Mouse (Mus musculus): ENCODE measurements around the gene Cilp2. TPM values are rescaled to one million over a fixed set of nuclear protein-coding genes. Genes with fewer than 3 reads are reported as not detected.

Gene Cilp2
- polyA plus RNA-seq, 1 experiment = 1.1 TPM

DNA sequence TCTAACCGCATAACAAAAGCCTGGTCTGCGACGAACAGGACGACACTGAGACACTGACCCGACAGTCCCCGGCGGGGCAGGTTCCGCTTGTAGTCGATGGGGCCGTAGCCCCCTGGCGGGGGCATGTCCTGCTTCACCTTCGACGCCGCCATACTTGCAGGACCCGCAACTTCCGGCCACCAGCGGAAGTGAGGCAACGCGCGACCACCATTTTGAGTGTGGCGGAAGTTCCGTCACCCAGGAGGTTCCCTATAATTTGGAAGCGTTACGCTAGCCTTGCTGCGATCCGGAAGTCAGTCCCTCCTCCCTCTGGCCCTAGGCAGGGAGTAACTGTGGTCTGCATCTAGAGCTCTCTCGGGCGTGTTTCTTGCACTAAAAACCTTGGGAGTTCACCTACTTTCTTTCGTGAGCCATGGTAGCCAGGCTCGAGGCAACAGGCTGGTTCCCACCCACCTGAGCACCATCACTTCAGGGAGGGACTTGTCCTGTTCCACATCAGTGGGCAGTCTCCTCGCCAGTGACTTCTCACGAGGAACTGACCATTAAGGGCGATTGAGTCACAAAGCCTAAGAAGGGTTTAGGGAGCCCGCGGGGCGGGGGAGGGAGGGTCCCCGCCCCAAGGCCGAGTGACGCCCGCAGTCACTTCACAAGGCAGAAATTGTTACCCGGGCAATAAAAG lies 14.1 kb upstream of the Cilp2 start:
- peak; percentile 56 for DNase-seq (ENCODE audit: low read depth)

DNA sequence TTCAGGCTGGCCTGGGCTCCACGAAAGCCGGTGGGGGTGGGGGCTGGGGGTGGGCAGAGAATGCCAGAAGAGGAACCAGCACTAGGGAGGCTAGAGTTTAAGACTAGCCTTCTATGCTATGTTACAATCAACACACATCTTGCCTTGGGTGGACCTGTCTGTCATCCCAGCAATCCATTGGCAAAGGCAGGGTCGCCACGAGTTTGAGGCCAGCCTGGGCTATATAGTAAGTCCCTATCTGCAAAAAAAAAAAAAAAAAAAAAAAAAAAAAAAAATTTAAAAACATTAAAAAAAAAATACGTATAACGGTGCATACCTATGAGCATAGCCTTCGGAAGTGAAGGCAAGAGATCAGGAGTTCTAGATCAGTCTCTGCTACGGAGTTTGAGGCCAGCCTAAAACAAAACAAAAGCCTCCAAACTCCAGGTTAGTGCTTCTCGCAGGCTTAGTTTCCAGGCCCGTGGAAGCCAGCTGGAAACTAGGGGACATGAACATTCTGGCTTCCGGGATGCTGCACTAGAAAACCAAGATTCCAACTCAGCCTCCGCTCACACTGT lies 13.5 kb upstream of the Cilp2 start:
- DNase-seq (ENCODE audit: low read depth) = no peak

DNA sequence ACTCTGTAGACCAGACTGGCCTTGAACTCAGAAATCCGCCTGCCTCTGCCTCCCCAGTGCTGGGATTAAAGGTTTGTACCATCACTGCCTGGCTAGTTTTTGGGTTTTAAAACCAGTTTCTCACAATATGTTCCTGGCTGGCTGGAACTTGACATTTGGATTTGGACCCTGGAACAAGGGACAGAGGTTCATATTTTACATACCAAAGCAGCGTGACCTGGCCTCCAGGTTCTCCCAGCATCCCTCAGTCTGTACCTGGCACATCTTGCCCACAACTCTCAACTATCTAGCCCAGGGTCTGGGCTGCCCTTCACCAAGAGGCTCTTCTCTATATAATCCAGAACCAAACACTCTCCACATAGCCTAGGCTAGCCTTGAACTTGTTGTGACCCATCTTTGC lies 12.4 kb upstream of the Cilp2 start:
- DNase-seq (ENCODE audit: low read depth) = no peak

DNA sequence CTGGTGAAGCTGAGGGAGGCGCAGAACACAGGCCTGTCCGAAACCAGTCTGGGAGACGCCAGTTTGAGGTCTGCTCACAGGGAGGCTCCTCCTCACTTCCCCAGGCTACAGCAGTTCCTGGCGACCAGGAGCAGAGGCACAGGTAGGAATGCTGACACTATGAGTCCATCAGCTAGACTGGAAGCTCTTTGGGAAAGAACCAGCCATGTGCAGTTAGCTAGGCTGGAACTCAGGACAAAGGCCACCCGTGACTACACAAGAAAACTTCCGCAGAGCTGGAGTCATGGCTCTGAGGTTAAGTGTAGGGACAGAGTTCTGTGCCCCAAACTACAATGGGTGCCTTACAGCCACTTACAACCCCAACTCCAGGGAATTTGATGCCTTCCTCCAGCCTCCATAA lies 10.4 kb upstream of the Cilp2 start:
- no peak for DNase-seq (ENCODE audit: low read depth)

DNA sequence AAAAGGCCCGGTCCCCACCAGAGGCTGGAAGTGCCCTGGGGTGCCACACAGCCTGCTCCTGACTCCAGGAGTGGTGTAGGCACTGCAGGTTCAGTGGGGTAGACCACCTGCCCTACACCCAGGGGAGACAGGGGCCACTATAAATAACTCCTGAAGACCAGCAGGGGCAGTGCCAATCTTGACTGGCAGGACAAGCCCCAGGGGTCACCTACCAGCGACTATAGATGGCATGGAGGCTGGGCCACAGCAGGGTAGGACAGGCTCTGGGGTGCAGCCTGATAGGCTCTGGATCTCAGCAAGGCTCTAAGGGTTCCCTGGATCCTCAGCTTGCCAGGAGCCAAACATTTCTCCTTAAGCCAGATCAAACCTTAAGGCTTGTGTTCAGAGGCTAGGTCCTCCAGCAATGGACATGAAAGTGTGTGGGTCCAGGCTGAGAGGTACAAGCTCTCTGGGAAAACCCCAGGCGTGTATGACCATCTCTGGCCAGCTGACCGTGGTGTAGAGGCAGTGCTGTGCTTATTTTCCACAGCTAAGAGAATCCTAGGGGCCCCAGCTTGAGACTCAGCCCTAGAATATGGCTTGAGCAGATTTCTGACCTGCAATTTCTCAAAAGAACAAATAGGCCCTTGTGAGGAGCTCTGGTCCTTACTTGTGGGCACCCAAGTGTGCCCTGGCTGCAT lies 8.4 kb upstream of the Cilp2 start:
- no peak for DNase-seq (ENCODE audit: low read depth)

DNA sequence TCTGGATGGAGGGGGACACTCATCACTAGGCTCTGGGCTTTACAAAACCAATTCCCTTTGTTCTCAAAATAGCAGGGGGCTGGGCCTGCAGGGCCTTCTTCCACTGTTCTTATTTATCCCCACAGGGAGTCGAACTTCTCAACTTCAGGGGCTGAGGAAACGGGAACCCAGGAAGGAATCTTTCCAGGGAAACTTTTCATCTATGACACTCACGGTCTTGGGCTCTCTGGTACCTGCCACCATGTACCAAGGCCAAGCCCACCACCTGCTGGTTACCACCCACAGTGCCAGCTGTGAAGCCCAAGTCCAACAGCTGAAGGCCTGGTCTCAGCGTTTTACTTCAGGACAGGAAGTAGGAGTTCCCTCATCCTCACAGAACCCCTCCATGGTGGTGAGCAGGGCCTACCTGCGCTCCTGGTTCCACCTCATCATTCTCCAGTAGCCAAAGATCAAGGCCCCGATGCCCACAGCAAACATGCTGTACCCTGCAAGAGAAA lies 7.4 kb upstream of the Cilp2 start:
- DNase-seq (ENCODE audit: low read depth) = no peak

DNA sequence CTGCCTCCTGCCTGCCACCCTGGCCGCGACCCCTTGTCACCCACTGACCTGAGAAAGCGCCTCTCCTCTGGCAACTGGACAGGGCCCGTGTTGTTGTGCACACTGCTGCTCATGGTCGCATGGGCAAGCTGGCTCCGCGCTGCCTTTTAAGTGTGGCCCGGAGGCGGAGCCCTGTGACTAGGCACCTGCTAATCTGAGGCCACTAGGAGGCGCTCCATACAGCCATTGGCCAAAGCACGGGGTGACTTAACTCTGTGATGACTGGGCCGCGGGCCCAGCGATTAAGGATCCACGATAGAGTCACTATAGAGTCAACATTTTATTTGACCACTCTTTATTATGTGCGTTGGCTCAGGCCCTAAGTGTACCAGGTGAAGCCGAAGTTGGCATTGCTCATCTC lies 6.4 kb upstream of the Cilp2 start:
- DNase-seq (ENCODE audit: low read depth) = no peak

DNA sequence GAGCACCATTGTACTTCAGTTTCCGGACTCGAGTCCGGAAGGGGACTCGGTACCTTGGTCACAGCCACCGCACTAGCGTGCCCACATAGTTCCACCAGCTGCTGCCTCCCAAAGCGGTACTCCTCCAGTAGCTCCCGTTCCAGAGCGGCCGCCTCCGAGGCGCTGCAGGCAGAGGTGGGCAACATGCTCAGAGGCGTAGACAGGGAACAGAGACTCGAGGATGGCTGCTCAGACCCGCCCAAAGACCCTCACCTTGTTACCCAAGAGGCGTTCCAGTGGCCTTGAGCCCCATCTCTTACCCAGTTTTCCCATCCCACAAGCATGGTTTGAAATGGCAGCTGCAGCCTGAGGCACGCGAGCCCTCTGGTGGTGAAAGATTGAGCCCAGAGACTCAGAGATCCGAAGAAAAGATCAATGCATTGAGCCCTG lies 3.3 kb upstream of the Cilp2 start:
- no peak for DNase-seq (ENCODE audit: low read depth)

DNA sequence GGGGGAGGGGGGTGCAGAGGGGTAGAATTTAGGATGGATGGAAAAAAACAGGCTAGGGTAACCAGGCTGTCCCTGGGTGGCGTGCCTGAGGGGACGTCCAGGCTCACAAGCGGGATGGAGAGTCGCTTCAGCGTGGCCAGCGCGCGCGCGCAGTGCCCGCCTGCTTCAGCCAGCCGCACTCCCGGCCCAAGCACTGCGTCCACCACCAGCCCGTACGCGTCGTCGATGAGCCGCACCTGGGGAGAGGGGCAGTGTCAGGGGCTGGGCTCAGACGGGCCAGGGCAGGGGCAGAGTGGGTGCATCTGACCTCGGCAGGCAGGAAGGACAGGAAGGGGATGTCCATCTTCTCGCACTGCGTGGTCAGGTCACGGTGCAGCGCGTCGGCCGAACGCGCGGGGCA lies 1.4 kb upstream of the Cilp2 start:
- no peak for DNase-seq (ENCODE audit: low read depth)

DNA sequence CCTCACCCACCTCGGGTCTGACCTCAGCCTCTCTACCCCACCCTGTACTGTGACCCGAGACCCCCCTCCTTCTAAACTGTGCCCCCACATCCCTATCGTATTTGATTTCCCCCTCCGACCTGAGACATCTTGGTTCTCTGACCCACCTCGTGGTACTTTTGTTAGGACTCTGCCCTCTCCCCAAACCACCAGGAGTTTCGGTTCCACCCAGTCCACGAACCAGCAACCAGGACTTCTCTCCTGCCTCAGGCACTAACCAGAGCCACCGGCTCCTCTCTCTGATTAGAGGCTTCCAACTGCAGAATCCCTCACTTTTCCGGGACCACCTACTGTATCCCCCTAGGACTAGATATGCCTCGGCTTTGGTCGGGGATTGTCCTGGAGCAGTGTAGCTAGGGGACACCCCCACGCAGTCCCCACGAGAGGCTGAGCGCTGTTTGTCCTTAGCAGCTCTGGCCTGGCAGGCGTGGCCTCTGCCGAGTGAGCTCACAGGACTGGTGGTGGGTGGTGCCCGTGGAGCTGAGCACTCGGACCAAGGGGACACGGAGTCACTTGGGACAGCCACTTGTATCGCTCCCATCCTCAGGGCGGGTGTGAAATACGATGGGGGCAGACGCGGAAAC lies 868 bp upstream of the Cilp2 start:
- DNase-seq (ENCODE audit: low read depth) = no peak

DNA sequence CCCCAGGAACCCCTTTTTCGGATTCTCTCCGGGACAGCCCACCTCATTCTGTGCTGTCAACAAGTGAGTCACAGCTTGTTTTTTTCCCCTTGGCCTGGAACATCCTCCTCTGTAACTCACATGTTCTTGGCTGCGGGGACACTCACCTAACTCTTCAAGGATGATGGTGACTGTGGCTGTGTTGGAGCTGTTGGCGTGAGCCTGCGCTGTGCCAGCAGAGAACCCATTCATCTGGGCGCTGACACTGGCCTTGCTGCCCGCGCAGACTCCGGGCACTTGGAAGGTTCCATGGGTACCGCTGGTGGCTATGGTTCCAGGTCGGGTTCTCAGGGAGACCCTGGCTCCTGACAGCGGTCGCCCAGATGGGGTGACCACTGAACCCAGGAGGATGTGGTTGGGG lies 3.3 kb downstream of the Cilp2 start:
- DNase-seq (ENCODE audit: low read depth) = no peak

DNA sequence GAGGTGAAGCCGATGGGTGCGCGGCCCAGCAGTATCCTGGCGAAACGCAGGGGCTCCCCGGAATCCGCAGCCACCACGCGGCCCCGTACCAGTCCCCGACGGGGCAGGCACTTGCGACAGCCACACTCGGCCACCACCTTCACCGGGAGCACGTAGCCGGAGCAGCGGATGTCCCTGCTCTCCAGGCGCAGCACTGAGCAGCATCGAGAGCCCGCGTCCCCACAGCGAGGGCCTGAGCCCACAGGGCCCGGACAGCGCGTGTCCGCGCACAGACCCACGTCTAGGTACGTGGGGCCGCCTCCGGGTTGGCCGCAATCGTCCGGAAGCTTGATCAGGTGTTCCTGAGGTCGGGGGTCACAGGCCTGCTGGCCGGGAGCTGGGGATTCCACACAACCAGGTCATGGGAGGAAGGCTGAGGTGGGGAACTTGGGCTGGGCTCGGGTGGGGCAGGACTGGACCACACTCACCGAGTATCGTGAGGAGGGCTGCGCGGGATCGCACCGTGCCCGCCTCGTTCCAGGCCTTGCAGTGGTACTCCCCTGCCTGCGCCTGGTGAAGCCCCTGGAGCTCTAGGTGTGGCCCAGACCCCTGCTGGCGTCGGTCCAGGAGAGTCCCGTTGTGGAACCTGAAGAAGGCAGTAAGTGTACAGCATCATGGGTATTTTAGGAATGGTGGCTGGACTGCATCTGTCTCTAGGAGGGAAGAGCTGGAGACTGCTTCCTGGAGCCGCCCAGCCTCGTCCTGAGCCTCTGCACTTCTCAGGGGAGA lies 4.5 kb downstream of the Cilp2 start:
- no peak for DNase-seq (ENCODE audit: low read depth)

DNA sequence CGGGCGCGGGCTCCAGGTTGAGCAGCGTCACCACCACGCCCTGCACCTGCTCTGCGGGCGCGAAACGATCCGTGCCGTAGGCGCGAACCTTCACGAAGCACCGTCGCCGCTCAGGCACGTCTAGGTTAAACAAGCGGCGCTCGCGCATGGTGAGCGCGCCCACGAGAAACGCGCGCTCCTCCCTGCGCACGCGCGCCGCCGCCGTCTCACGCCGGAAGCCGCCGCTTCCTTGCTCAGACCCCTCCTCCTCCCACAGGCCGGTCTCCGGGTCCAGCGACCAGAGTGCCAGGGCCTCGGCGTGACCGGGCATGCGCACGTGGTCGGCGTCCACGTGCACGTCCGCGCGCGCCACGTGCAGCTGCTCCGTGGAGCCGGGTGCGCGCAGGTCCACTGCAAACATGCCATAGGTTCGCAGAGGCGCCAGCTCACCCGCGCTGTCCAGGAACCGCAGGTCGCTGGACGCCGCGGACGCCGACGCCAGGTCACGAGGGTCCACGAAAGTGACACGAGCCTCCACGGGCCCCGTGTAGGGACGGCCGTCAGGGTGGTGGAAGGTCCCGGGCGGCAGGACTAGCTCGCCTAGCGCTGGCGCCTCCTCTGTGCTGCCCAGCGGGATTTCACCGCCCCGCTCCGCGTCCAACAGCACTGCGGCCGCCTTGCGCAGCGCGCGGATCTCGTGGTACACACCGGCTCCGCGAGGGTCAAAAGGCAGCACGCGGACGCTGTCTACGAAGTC lies 5.3 kb downstream of the Cilp2 start:
- DNase-seq (ENCODE audit: low read depth) = no peak

DNA sequence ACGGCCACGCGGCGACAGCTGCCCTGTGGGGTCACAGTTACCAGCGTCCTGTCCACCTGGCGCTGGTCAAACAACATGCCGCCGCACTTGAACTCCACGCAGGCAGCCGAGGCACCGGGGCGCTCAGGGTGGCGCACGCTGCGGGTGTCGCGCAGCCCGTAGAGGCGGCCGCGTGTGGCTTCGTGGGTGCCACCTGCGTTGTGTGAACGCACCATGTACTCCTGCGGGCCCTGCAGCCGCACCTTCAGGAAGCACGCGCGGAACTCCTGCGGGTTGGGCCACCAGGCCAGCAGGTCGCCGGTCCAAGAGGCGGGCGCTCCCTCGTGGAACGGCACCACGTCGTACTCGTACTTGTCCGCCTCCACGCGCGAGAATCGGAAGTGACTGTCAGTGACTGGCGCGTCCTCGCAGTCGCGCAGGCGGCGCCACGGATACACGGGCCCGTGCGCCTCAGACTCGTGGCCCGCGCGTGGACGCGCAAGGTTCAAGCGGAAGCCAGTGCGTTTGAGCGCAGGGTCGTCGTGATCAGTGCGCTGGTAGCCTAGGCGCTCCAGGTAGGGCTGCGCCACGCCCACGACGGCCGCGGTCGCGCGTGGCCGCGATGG lies 6.1 kb downstream of the Cilp2 start:
- DNase-seq (ENCODE audit: low read depth) = no peak

DNA sequence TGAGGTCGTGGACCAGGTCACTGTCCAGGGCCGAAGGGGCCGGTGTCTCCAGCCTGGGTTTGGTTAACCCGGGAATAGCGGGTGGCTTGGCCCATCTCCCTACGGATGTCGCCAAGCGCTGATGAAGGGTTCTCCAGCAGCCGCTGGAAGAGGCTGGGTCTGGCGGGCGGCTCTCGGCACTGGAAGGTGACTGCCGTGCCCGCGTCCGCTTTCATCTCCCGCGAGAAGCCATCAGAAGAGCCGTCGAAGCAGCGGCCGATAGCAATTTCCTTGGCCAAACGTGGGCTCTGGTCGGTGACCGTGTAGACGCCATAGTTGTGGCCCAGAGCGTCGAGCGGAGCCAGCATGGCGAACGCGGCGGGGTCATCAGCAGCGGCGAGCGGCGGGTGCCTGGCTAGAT lies 6.6 kb downstream of the Cilp2 start:
- DNase-seq (ENCODE audit: low read depth) = no peak

DNA sequence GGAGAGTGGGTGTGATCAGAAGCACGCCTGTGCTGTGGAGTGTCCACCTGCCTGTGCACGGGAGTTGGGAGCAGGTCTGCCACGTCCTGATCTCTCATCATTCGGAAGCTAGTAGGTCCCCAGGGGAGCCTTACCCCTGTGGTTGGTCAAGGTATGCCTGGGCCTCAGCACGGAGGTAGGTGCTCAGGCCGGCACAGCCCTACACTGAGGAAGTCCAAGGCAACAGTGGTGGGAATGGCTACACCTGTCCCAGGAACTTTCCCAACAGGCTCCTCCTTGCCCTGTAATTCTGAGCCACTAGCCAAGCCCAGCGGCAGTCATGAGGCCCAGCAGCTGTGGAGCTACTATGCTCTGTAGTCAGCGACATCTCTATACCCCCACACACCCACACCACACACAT lies 7.8 kb downstream of the Cilp2 start:
- no peak for DNase-seq (ENCODE audit: low read depth)

DNA sequence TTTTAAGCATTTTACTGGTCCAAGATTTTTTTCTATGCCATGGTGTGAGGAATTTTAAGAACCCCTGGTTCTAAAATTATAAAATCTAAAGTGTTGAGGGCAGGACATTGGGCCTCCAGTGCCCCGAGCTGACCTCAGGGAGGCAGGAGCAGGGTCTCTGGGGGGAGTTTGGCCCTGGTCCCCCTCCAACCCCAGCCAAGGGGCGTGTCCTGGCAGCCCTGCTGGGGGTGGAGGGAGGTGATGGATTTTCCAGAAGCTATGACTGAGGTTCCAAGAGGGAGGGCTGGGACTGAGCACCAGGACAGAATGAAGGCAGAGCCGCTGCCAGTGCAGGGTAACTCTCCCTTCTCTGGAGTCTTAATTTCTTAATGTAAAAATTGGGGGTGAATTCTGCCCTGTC lies 9.5 kb downstream of the Cilp2 start:
- DNase-seq (ENCODE audit: low read depth) = no peak

DNA sequence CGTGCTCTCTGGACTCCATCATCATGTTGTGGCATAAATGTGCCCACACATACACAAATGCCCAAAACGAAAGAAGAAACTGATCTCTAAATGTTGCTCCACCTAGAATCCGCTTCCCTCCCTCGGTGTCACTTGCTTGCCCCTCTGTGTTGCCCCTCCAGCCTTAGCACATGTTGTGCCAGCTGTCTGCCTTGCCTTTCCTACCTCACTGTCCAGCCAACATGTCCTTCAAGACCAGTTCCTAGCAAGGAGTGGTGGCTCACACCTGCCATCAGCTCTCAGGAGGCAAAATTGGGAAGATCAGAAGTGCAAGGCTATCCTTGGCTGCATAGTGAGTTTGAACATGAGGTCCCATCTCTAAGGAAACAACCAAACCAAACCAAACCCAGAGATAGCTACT lies 10.1 kb downstream of the Cilp2 start:
- DNase-seq (ENCODE audit: low read depth) = no peak

DNA sequence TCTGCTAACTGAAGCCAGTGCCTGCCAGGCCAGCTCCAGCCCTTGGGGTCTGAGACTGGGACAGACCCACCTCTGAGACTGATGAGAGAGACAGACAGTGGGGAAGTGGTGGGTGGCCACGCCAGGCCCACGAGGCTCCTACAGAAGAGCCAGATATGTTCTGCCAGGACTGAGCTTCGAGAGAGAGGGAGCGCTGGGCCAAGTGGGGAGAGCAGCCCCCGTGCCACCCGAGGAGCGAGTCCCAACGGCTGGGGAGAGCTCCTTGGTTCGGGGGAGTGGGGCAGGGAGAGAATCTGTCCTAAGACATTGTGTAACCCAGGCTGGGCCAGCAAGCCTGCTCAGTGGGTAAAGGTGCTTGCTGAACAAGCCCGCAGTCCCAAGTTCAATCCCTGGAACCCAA lies 10.5 kb downstream of the Cilp2 start:
- no peak for DNase-seq (ENCODE audit: low read depth)

DNA sequence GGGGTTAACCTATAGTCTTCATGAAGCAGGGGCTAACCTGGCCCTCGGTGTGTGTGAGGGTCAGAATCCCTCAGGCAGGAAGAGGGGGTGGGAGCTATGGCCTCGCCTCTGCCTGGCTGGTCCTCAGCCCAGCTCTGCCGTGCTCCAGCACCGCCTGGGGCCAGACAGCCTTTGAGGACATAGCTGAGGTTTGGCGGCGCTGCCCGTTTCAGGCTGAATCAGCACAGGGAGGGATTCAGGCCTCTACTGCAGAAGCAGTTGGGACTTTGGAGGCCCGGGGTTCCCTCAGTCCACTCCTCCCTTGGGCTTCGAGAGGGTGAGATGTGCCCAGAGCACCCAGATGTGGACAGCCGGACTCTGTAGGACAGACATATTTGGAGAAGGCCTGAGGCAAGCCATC lies 11.4 kb downstream of the Cilp2 start:
- DNase-seq (ENCODE audit: low read depth) = no peak

DNA sequence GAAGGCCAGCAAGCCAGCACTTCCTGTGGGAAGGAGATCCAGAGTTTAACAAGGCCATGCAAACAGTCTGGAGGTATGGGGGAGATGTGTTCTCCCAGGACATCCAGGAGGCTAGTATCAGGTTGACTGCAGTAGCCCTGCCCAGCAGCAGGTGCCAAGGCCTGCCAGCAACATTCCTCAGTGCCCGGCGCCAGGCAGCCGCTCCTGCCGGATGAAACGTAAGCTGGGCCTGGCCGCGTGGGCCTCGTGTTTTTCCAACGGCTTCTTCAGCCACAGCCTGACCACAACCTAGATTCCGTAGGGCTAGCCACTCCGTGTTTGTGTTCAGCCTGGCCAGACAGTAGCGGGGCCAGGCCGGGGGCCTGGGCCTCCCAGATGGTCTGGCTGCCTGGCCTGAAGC lies 12.8 kb downstream of the Cilp2 start:
- no peak for DNase-seq (ENCODE audit: low read depth)
